Mouse (Mus musculus): ENCODE data around the gene Cyp2g1. TPM values are rescaled to one million over a fixed set of nuclear protein-coding genes. Genes with fewer than 3 reads are reported as not detected.
"Not testable (repeated sequence)": the region's sequence is repeated elsewhere in the genome, so short reads cannot be mapped to it uniquely, and the experiment has no call there.

Cyp2g1 gene
- total RNA-seq, 2 experiments from 2014 or later = not detected

GRCm38 (mm10) chr7:26843400-26843799 is 34.7 kb downstream of the Cyp2g1 start:
- not testable (repeated sequence) for ATAC-seq (replicated peaks; ENCODE audit: low FRiP score, low TSS enrichment, poor library complexity, severe bottlenecking)

DNA sequence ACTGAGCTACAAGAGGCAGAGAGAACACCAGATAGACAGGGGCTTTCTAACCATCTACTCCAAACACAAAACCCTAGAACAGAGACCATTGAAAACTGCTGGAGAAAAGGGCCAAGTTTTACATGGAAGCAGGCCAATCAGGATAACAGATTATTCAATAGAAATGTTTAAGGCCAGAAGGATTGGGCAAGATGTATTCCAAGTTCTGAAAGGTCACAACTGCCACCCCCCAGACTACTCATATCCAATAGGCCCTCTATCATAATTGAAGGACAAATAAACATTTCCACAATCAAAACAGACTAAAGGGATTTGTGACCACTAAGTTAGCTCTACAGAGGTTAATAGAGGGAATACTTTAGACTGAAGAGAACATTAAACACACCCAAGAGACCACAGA is 41.4 kb downstream of the Cyp2g1 start:
- not testable (repeated sequence) for ATAC-seq (replicated peaks; ENCODE audit: low FRiP score, low TSS enrichment, poor library complexity, severe bottlenecking)

Other genes with a start within 250 kb of the Cyp2g1 start
- not detected in 2 replicates for gene Vmn1r185, start 190.4 kb upstream of the Cyp2g1 start, total RNA-seq (2014; fragmentation: Nextera tagmentation)
- gene Vmn1r185, start 190.4 kb upstream of the Cyp2g1 start, total RNA-seq (2017) = not detected in 2 replicates
- not detected in 2 replicates for gene Cyp2b23, start 122.5 kb upstream of the Cyp2g1 start, total RNA-seq (2014; fragmentation: Nextera tagmentation)
- gene Cyp2b23, start 122.5 kb upstream of the Cyp2g1 start, total RNA-seq (2017) = not detected in 2 replicates
- gene Cyp2b19, start 51.8 kb upstream of the Cyp2g1 start, total RNA-seq (2014; fragmentation: Nextera tagmentation) = not detected in 2 replicates
- gene Cyp2b19, start 51.8 kb upstream of the Cyp2g1 start, total RNA-seq (2017) = not detected in 2 replicates
- not detected in 2 replicates for gene Cyp2a5, start 26.4 kb downstream of the Cyp2g1 start, total RNA-seq (2014; fragmentation: Nextera tagmentation)
- not detected in 2 replicates for gene Cyp2a5, start 26.4 kb downstream of the Cyp2g1 start, total RNA-seq (2017)
- not detected in 2 replicates for gene Cyp2a22, start 130.5 kb downstream of the Cyp2g1 start, total RNA-seq (2014; fragmentation: Nextera tagmentation)
- not detected in 2 replicates for gene Cyp2a22, start 130.5 kb downstream of the Cyp2g1 start, total RNA-seq (2017)
- not detected in 2 replicates for gene Cyp2a12, start 220.2 kb downstream of the Cyp2g1 start, total RNA-seq (2014; fragmentation: Nextera tagmentation)
- gene Cyp2a12, start 220.2 kb downstream of the Cyp2g1 start, total RNA-seq (2017) = not detected in 2 replicates